Mouse (Mus musculus): ENCODE measurements around the gene Upk1a.

DNA sequence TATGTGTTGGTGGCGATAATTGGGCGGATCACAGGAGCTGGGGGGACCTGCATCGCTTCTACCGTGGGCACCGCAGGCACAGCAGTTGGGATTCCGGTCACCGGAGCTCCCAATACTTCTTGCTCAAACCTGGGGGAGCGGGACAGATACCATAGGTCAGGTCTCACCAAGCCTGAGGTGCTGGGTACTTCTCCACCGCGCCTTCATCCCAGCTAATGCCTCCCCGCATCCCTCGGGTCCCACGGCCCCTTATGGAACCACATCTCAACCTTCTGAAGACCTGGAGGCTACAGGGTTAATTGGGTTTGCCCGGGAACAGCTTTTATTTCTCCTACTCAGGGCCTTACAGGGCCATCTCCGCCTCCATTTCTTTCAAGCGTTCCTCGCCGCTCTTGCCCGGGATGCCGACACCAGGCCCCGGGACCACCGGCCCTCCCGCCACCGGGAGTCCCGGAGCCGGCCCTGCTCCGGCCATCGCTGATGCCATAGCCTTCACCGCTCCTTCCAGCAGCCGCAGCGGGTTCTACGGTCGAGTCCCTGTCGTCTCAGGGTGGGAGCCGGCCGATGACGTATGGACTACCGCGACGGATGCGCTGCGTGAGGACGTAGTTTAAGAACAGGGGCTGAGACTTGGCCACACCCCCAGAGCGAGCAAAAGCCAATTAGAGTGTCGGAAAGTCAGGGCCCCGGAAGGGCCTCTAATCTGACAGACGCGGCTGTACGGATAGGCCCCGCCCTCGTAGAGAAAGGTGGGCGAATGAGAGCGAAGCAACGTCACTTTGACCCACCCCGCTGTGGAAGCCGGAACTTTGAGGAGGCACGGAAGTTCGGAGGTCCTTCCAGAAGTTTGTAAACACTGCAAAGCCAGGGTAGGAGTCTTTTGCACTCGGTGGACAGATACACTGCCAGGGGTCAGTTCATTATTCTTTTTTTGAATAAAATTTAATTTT lies 37.2 kb upstream of the Upk1a start, which contains the start of gene Rbm42:
- no peak for TF ChIP-seq CTCF (conservative IDR thresholded peaks at IDR 0.05; ENCODE audit: insufficient read depth, insufficient read length, low read depth, low read length)
- peak; percentile 45 for TF ChIP-seq POLR2A (IDR thresholded peaks at IDR 0.05; ENCODE audit: low read depth, low read length)
